Mouse (Mus musculus) heart, adult 9 months (tissue): ENCODE measurements at regions not wholly inside any gene's neighbourhood (a gene's known extent, or its start where the extent isn't known, plus 50 kb on each side); places are given as distances from the start of the nearest gene placed in this dataset.
"Not testable (repeated sequence)": the region's sequence is repeated elsewhere in the genome, so short reads cannot be mapped to it uniquely, and the experiment has no call there.

Experiments
- DNase-seq, 2 experiments: peaks; one replicate each; pipeline ENCODE4 v3.0.0; 2022; ENCODE audit warnings: low spot score in 2 of 2

DNA sequence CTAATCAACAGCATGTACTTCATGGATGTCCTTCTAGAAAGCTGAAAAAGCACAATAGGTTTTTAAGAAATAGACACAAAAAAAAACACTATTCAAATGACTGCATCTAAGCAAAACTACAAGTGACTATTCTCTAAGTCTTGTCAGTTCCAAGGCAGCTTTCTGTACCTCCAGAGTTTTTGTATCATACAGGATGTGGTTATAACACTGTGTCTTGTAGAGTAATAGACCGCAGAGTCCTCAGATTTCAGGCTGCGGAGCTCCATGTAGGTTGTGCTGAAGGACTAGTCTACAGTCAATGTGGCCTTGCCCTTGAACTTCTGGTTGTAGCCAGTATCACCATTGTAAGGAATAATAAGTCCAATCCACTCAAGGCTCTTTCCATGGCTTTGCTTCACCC is 1137.7 kb upstream of the Zfp386 start:
- DNase-seq = not testable (repeated sequence)

DNA sequence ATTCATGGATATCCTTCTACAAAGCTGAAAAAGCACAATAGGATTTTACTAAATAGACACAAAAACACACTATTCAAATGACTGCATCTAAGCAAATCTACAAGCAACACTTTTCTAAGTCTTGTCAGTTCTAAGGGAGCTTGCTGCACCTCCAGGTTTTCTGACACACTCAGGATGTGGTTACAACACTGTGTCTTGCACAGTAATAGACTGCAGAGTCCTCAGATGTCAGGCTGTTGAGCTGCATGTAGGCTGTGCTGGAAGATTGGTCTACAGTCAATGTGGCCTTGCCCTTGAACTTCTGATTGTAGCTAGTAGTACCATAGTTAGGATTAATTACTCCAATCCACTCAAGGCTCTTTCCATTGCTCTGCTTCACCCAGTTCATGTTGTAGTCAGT is 1133.1 kb upstream of the Zfp386 start:
- not testable (repeated sequence) for DNase-seq

DNA sequence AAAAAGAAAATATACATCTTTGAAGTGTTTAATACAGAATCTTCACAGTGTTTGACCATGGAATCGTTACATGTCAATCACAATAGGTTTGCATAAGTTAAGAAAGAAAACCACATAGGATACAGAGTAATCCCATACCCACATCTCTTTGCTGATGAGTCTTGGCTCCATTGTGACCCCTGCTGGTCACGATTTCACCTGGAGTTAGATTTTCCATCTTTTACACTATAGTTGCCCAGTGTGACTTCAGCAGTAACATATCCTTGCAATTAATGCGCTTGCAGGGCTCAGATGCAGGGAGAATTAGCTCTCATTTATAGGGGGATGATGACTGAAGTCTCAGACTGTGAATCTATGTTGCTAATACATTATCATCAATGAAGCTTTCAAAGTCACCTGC is 1119.8 kb upstream of the Zfp386 start:
- no peak for DNase-seq

- DNase-seq = no peak
Observed at GRCm38 (mm10) chr12:114932158-114932557, 1115.4 kb upstream of the Zfp386 start.

DNA sequence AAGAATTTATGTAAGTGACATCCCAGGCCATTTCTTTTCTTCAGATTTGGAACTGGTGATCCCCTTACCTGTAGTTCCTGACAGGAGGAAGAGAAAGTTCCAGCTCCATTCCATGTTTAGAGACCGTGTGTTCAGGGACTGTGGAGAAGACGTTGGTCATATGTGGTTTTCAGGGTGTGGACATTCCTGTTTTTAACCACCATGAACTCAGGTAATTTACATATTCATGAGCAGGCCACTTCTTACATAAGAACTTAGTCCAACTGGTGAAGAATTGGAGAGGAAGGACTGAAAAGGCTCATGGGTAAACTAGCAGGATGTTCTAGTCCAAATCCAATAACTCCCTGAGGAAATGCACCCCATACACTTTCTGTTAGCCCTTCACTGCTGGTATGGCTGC is 1114.9 kb upstream of the Zfp386 start:
- no peak for DNase-seq

DNA sequence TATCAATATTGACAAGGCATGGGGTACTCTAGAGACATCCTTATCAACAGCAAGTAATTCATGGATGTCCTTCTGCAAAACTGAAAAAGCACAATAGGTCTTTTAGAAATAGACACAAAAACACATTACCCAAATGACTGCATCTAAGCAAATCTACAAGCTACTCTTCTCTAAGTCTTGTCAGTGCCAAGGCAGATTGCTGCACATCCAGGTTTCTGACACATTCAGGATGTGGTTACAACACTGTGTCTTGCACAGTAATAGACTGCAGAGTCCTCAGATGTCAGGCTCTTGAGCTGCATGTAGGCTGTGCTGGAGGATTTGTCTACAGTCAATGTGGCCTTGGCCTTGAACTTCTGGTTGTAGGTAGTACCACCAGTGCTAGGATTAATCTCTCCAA is 1110.7 kb upstream of the Zfp386 start:
- DNase-seq = not testable (repeated sequence)

- DNase-seq = no peak
Observed at GRCm38 (mm10) chr12:114939576-114939975, 1107.9 kb upstream of the Zfp386 start.

- DNase-seq = no peak
Observed at GRCm38 (mm10) chr12:114962105-114962504, 1085.4 kb upstream of the Zfp386 start.

GRCm38 (mm10) chr12:114964251-114964650 is 1083.3 kb upstream of the Zfp386 start:
- not testable (repeated sequence) for DNase-seq

DNA sequence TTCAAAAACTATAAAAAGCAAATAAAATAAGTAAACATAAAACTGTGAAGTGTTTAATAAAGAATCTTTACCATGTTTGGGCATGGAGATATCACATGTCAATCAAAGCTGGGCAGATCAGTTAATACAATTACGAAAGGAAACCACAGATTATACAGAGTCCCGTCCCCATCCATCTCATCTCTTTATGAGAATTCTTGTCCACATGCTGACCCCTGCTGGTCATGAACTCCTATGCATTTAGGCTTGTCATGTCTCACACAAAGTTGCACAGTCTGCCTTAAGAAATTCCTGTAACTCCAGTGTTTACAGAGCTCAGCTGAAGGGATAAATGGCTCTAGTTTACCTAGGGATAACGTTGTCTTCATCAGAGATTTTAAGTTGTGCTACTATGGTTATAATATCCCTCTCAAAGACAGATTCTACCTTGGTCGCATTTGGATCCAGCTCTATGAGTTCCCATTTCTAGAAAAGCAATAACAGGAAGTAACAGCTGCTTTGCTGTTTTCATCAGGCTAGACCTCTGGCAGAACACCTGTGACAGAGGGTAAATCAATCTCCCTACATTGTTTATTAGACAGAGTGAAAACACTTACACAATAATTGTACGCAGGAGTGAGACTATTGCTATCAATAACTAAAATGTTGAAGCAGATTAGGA is 1065.9 kb upstream of the Zfp386 start:
- no peak for DNase-seq

GRCm38 (mm10) chr12:114990916-114991315 is 1056.6 kb upstream of the Zfp386 start:
- peak in 1 of 2 experiments; percentile 3 for DNase-seq

- no peak for DNase-seq
Observed at GRCm38 (mm10) chr12:114996817-114997216, 1050.7 kb upstream of the Zfp386 start.

GRCm38 (mm10) chr12:115003118-115003517 is 1044.4 kb upstream of the Zfp386 start:
- no peak for DNase-seq

- no peak for DNase-seq
Observed at GRCm38 (mm10) chr12:115008434-115008833, 1039.1 kb upstream of the Zfp386 start.

DNA sequence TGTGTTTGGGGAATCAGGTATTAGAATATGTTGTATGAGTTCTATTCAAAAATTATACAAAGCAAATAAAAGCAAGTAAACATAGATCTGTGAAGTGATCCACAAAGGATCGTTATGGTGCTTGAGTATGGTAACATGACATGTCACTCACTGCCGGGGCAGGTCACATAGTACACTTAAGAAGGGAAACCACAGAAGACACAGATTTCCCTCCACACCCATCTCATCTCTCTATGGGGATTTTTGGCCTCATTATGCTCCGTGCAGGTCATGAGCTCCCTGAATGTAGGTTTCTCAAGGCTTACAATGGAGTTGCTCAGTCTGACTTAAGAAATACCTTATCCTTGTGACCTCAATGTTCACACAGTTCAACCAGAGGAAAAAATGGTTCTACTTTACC is 1034.8 kb upstream of the Zfp386 start:
- DNase-seq = no peak

GRCm38 (mm10) chr12:115023742-115024141 is 1023.8 kb upstream of the Zfp386 start:
- DNase-seq = no peak

- no peak for DNase-seq
Observed at GRCm38 (mm10) chr12:115034438-115035129, 1012.9 kb upstream of the Zfp386 start.

DNA sequence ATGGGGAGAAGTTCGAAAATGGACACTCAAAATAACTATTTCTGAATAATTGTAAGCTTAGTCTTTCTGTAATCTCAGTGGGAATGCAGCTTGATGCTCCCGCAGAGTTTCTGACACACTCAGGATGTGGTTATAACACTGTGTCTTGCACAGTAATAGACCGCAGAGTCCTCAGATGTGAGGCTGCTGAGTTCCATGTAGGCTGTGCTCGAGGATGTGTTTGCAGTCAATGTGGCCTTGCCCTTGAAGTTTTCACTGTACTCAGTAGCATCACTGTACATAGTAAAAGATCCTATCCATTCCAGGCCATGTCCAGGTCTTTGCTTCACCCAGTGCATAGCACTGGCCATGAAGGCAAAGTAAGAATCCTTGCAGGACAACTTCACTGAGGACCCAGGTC is 992.4 kb upstream of the Zfp386 start:
- no peak for DNase-seq

- DNase-seq = not testable (repeated sequence)
Observed at GRCm38 (mm10) chr12:115059954-115060353, 987.6 kb upstream of the Zfp386 start.

GRCm38 (mm10) chr12:115067251-115067650 is 980.3 kb upstream of the Zfp386 start:
- DNase-seq = no peak

DNA sequence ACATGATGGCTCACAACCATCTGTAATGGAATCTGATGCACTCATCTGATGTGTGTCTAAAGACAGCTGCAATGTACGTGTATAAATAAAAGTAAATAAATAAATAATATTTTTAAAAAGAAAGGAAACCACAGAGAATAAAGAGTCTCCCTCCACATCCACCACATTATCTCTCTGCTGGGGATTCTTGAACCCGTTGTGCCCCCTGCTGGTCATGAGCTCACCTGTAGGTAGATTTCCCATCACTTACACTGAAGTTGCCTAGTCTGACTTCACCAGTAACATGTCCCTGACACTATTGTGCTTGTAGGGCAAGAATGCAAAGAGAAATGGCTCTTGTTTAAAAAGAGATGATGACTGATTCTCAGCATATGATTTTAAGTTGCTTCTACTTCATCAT is 956.1 kb upstream of the Zfp386 start:
- not testable (repeated sequence) for DNase-seq

DNA sequence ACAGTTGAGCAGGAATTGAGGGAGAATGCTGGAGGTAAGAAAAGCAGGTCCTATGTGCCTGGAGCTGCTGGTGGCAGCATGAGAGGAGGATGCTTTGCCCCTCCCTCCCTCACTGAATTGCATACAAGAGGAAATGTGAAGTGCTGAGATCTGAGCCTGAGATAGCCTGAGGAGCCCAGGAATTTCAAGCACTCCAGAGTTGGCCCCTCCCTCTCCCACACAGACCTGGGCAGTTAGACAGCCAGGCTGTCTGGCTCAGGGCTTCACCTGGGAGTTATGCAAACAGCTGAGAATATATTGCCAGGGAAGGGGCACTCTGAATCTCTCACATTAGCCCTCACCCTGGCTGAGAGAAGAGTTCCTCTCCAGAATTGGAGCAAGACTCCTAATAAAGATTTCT is 937.8 kb upstream of the Zfp386 start:
- no peak for DNase-seq

- not testable (repeated sequence) for DNase-seq
Observed at GRCm38 (mm10) chr12:115119134-115119826, 928.2 kb upstream of the Zfp386 start.
